Mouse (Mus musculus) heart, postnatal 25 days (tissue): Measurements from ENCODE around the gene Fbxw14. TPM values are rescaled to one million over a fixed set of nuclear protein-coding genes. Genes with fewer than 3 reads are reported as not detected.
"Not testable (repeated sequence)": the region's sequence is repeated elsewhere in the genome, so short reads cannot be mapped to it uniquely, and the experiment has no call there.

Source experiments
- DNase-seq: peaks from one replicate; pipeline ENCODE4 v3.0.0; 2022; ENCODE audit warnings: low spot score
- intact Hi-C: fragments of 180-260 bp; cut with DNase I; formaldehyde crosslinking; loops from one replicate; pipeline ENCODE4 v1.15.1; 2025
- total RNA-seq, 2 experiments: library from RNA; stranded (reverse); gene quantifications; 2 replicates each; pipeline ENCODE4 v1.2.3; 2021

Fbxw14 gene
- total RNA-seq = not detected

DNA sequence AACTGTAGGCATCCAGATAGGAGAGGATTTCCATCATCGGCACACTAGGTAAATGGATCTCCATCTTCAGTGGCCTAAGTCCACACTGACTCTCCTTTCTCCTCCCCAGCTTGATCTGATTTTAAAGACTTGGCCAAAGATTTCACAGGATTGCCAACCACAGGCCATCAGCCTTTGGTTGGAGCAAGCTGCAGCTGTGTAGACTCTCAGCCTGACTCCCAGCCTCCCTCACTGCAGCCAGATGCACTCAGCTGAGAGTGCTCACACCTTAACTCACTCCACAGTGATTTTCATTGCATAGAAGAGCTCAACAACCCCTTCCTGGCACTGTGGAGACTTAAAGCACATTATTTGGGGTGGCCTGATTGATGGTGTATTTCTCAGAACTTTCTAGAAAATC lies at the start of gene Fbxw14:
TSS of gene Fbxw14 (minus strand) at position 101 of the 400 bp plus-strand sequence.
- intact Hi-C loops, DNase-seq: not testable (repeated sequence)

DNA sequence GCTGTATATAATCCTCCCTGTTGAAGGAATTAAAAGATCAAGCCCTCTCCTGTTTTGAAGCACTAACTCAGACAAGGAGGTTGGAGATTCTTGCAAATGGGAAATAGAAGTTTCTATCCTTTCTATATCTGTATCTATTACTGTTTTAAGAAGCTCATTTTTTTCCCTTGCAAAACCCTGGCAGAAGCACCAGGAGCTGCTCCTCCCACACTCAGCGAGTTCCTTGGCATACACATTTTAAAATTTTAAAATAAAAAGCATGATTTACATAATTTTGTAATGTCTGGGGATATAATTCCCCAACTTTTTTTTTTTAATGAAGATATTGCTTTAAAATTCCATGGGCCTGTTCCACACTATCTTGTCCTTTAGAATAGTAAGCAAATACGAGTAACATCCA lies 24.4 kb downstream of the Fbxw14 start:
- DNase-seq = no peak
- intact Hi-C loops = no loop called here

DNA sequence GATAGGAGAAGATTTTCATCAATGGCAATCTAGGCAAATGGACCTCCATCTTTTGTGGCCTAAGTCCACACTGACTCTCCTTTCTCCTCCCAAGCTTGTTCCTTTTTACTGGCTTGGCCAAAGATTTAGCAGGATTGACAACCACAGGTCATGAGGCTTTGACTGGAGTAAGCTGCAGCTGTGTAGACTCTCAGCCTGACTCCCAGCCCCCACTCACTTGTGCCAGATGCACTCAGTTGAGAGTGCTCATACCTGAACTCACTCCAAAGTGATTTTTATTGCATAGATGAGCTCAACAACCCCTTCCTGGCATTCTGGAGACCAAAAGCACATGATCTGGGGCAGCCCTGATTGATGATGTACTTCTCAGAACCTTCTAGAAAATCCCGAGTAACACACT lies 52.8 kb downstream of the Fbxw14 start, which contains the start of gene Fbxw20:
TSS of gene Fbxw20 (minus strand) at position 101 of the 400 bp plus-strand sequence.
- no peak for DNase-seq
- intact Hi-C loops = no loop called here

Other genes starting within 250 kb of the Fbxw14 start
- 10 to 100 TPM; 43.0 to 43.2 TPM for gene Shisa5, start 249.1 kb downstream of the Fbxw14 start, total RNA-seq
- 10 to 100 TPM; 11.9 to 12.9 TPM for gene Trex1, start 227.9 kb downstream of the Fbxw14 start, total RNA-seq
- gene Atrip, start 213.6 kb downstream of the Fbxw14 start, total RNA-seq = 1 to 10 TPM; 6.7 to 7.1 TPM
- gene Ccdc51, start 205.2 kb downstream of the Fbxw14 start, total RNA-seq = 10 to 100 TPM; 11.5 to 12.2 TPM
- 100 to 1,000 TPM; 243 to 255 TPM for gene Tma7, start 205.1 kb downstream of the Fbxw14 start, total RNA-seq
- gene Plxnb1, start 192.3 kb downstream of the Fbxw14 start, total RNA-seq = 10 to 100 TPM; 21.1 to 22.9 TPM
- not detected for gene Fbxw21, start 125.6 kb downstream of the Fbxw14 start, total RNA-seq
- not detected for gene Fbxw13, start 91.7 kb downstream of the Fbxw14 start, total RNA-seq
- gene Fbxw20, start 52.9 kb downstream of the Fbxw14 start, total RNA-seq = not detected
- not detected for gene Fbxw28, start 52.0 kb upstream of the Fbxw14 start, total RNA-seq
- not detected for gene Fbxw22, start 116.6 kb upstream of the Fbxw14 start, total RNA-seq
- not detected for gene Fbxw16, start 161.5 kb upstream of the Fbxw14 start, total RNA-seq
- not detected for gene Fbxw19, start 208.2 kb upstream of the Fbxw14 start, total RNA-seq